Mouse (Mus musculus) lung, postnatal 25 days (tissue): ENCODE measurements around the gene Ctf2.

Experiments used
- DNase-seq: peaks from one replicate; pipeline ENCODE4 v3.0.0; 2022; ENCODE audit warnings: low spot score

Ctf2 gene

GRCm38 (mm10) chr7:127759716-127760115 lies 27.8 kb upstream of the Ctf2 start:
- no peak for DNase-seq

- no peak for DNase-seq
Observed at GRCm38 (mm10) chr7:127753741-127754140, 21.8 kb upstream of the Ctf2 start.

GRCm38 (mm10) chr7:127753158-127753557 lies 21.2 kb upstream of the Ctf2 start:
- no peak for DNase-seq

GRCm38 (mm10) chr7:127752069-127752468 lies 20.1 kb upstream of the Ctf2 start:
- DNase-seq, result no peak

GRCm38 (mm10) chr7:127751619-127752018 lies 19.7 kb upstream of the Ctf2 start:
- DNase-seq, result no peak

GRCm38 (mm10) chr7:127750131-127751127 lies 18.5 kb upstream of the Ctf2 start:
- DNase-seq, result peak; percentile 49

- DNase-seq, result no peak
Observed at GRCm38 (mm10) chr7:127748235-127748560, 16.2 kb upstream of the Ctf2 start.

- no peak for DNase-seq
Observed at GRCm38 (mm10) chr7:127747559-127748234, 15.7 kb upstream of the Ctf2 start.

GRCm38 (mm10) chr7:127746494-127747491 lies 14.8 kb upstream of the Ctf2 start:
- no peak for DNase-seq

GRCm38 (mm10) chr7:127745652-127746493 lies 13.9 kb upstream of the Ctf2 start:
- peak; percentile 99 for DNase-seq

- DNase-seq, result peak; percentile 97
Observed at GRCm38 (mm10) chr7:127745251-127745651, 13.3 kb upstream of the Ctf2 start.

GRCm38 (mm10) chr7:127744366-127745045 lies 12.5 kb upstream of the Ctf2 start, which contains the start of gene Fbxl19:
Fbxl19 (plus strand) TSS chr7:127744543.
- peak; percentile 64 for DNase-seq

- no peak for DNase-seq
Observed at GRCm38 (mm10) chr7:127730170-127730569, 1.8 kb downstream of the Ctf2 start.

- no peak for DNase-seq
Observed at GRCm38 (mm10) chr7:127727898-127728297, 4.1 kb downstream of the Ctf2 start.

- DNase-seq, result no peak
Observed at GRCm38 (mm10) chr7:127725924-127726323, 6.0 kb downstream of the Ctf2 start.

GRCm38 (mm10) chr7:127725490-127725889 lies 6.5 kb downstream of the Ctf2 start:
- no peak for DNase-seq

GRCm38 (mm10) chr7:127719258-127719657 lies 12.7 kb downstream of the Ctf2 start:
- no peak for DNase-seq

- DNase-seq, result no peak
Observed at GRCm38 (mm10) chr7:127718339-127718738, 13.6 kb downstream of the Ctf2 start.

- peak; percentile 59 for DNase-seq
Observed at GRCm38 (mm10) chr7:127716992-127717391, 15.0 kb downstream of the Ctf2 start.

GRCm38 (mm10) chr7:127714816-127715215 lies 17.1 kb downstream of the Ctf2 start:
- no peak for DNase-seq
